Mouse (Mus musculus): ENCODE results near the gene Dync2h1. TPM values are rescaled to one million over a fixed set of nuclear protein-coding genes. Genes with fewer than 3 reads are reported as not detected.
A peak's percentile ranks its signal among the peaks of the same experiment; 100 is the strongest.

Gene Dync2h1
- total and polyA plus RNA-seq, 2 experiments from 2014 or later, result 13.0 to 14.5 TPM

DNA sequence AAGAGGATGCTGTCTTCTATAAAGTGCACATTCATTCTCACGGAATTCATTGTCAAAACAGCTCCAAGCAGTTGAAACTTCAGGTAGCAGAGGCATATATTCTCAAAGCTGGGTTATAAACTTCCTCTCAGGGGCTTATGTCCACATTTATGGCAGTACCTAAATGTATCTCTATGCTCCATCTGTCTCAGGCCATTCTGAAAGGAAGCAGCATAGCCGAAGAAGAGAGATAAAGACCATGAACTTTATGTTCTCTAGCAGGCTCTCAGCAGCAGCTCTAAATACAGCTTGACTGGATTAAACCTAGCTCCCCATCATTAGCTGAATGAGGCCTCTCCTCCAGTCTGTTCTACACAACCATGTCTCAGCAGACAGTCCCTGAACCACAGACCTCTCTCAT is 29.9 kb downstream of the Dync2h1 start:
- peaks cover 23% of the 10 kb centered on the region for H3K36me3 ChIP-seq (ENCODE audit: insufficient read depth, low read length)
- 96% methylated on average over 2 of the region's 2 CpGs for WGBS

DNA sequence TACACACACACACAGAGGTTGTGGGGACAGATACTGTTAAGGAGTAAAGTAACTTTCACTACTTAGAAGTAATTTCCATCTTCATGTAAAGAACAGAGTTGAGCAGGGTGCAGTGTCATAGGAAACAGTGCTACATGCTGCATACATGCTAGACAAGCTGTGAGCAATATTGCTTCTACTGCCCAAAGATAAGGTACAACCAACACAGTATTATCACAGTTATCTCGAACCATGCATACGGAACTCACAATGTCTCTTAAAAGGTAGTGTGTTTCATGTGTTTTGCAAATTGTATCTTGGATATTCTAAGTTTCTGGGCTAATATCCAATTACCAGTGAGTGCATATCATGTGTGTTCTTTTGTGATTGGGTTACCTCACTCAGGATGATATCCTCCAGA is 61.4 kb downstream of the Dync2h1 start:
- Histone ChIP-seq H3K9ac (replicated peaks; ENCODE audit: low read length) (no peak overlapping the region), H3K4me3 (ENCODE audit: low read length) (no peak overlapping the region), H3K9me3 (ENCODE audit: low read length) (no peaks in the 10 kb centered on the region), H3K4me2 (ENCODE audit: low read depth, low read length) (no peak overlapping the region), H3K27ac (no peak overlapping the region), H3K36me3 (ENCODE audit: insufficient read depth, low read length) (no peaks in the 10 kb centered on the region), H3K4me1 (ENCODE audit: insufficient read depth, low read length) (no peaks in the 10 kb centered on the region), H3K27me3 (ENCODE audit: insufficient read depth, low read length) (no peaks in the 10 kb centered on the region)
- ATAC-seq, result no peak
- 99% methylated on average over 2 of the region's 2 CpGs for WGBS
- TF ChIP-seq CTCF (IDR thresholded peaks at IDR 0.05; ENCODE audit: low read depth), result no peak
- DNase-seq (ENCODE audit: low spot score), result no peak

More for the DNA sequence above, 29.9 kb downstream of the Dync2h1 start:
- H3K9me3 ChIP-seq (ENCODE audit: low read length), result no peaks in the 10 kb centered on the region
- no peak overlapping the region for H3K27ac ChIP-seq
- no peak overlapping the region for H3K4me3 ChIP-seq (ENCODE audit: low read length)
- no peaks in the 10 kb centered on the region for H3K27me3 ChIP-seq (ENCODE audit: insufficient read depth, low read length)
- DNase-seq (ENCODE audit: low spot score) (no peak), ATAC-seq (no peak)
- no peak overlapping the region for H3K4me2 ChIP-seq (ENCODE audit: low read depth, low read length)
- no peaks in the 10 kb centered on the region for H3K4me1 ChIP-seq (ENCODE audit: insufficient read depth, low read length)
- no peak overlapping the region for H3K9ac ChIP-seq (replicated peaks; ENCODE audit: low read length)
- no peak for TF ChIP-seq CTCF (IDR thresholded peaks at IDR 0.05; ENCODE audit: low read depth)

DNA sequence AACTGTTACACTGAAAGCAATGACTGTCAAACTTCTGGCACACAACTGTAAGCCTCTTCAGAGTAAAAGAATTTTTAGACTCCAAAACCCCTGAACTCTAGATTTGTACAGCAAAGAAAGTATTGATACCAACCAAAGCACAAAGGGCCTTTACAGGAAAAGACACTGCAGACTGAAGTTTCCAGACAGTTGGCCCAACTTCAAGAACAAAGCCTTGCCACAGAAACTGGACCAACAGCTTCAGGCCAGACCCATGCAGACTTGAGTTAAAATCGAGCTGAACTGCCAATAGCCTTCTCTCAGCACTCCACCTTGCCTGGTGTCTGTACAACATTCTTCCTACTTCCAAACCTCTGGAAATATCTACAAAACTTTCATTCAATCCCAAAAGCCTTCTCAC is 74.1 kb downstream of the Dync2h1 start:
- no peak for TF ChIP-seq CTCF (IDR thresholded peaks at IDR 0.05; ENCODE audit: low read depth)
- Histone ChIP-seq H3K4me2 (ENCODE audit: low read depth, low read length) (no peak overlapping the region), H3K4me3 (ENCODE audit: low read length) (no peak overlapping the region), H3K9me3 (ENCODE audit: low read length) (no peaks in the 10 kb centered on the region), H3K27ac (no peak overlapping the region), H3K27me3 (ENCODE audit: insufficient read depth, low read length) (no peaks in the 10 kb centered on the region), H3K9ac (replicated peaks; ENCODE audit: low read length) (no peak overlapping the region), H3K36me3 (ENCODE audit: insufficient read depth, low read length) (no peaks in the 10 kb centered on the region; the same call in 1 of the 2 replicates), H3K4me1 (ENCODE audit: insufficient read depth, low read length) (no peaks in the 10 kb centered on the region)
- DNase-seq (ENCODE audit: low spot score) (no peak), ATAC-seq (no peak)
- WGBS, result 85% methylated on average over 1 of the region's 1 CpGs

DNA sequence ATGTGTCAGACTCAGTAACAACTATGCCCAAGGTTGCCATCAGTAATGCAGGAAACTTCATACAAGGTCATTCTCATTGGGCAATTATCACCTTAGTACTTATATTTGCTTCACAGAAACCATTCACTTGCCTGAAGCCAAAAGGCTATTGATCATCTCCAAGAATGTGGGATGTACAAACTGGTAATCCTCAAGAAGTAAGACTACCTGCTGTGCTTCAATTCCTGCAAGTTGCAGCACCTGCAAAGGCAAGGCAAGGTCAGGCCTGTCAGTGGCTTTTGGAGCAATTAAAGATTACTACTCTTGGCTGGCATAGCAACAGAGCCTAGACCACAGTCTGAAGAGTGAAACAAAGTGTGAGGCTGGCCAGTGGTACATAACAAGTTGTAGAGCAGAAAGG is 82.9 kb downstream of the Dync2h1 start:
- H3K9ac ChIP-seq (replicated peaks; ENCODE audit: low read length), result no peak overlapping the region

DNA sequence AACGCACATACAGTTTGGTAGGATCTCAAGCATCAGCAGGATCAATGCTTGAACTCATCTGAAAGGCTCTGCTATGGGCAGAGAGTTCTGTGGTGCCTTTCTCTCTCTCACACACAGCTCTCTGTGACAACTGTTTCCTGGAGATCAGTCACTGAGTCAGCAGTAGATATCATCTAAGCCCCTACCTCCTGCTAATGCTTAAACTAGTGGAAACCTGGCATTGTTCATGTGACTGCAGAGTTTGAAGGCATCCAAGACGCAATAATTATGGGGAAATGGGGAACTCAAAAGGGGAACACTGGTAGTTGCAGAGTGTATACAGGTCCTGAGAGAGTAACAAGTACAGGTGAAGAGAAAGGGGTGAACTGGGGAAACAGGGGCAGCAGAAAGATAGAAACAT is 109.6 kb downstream of the Dync2h1 start:
- H3K4me2 ChIP-seq (ENCODE audit: low read depth, low read length), result no peak overlapping the region
- no peak for TF ChIP-seq CTCF (IDR thresholded peaks at IDR 0.05; ENCODE audit: low read depth)
- ATAC-seq, result no peak
- DNase-seq (ENCODE audit: low spot score), result no peak
- no peak overlapping the region for H3K9ac ChIP-seq (replicated peaks; ENCODE audit: low read length)
- H3K27ac ChIP-seq, result no peak overlapping the region
- no peaks in the 10 kb centered on the region for H3K9me3 ChIP-seq (ENCODE audit: low read length)
- H3K36me3 ChIP-seq (ENCODE audit: insufficient read depth, low read length), result peaks cover 28% of the 10 kb centered on the region
- H3K27me3 ChIP-seq (ENCODE audit: insufficient read depth, low read length), result no peaks in the 10 kb centered on the region
- H3K4me3 ChIP-seq (ENCODE audit: low read length), result no peak overlapping the region
- H3K4me1 ChIP-seq (ENCODE audit: insufficient read depth, low read length), result no peaks in the 10 kb centered on the region
- 99% methylated on average over 2 of the region's 2 CpGs for WGBS

More for the DNA sequence above, 82.9 kb downstream of the Dync2h1 start:
- DNase-seq (ENCODE audit: low spot score) (no peak), ATAC-seq (no peak)
- no peak overlapping the region for H3K27ac ChIP-seq
- H3K27me3 ChIP-seq (ENCODE audit: insufficient read depth, low read length), result no peaks in the 10 kb centered on the region
- H3K36me3 ChIP-seq (ENCODE audit: insufficient read depth, low read length), result no peaks in the 10 kb centered on the region; the same call in 1 of the 2 replicates
- TF ChIP-seq CTCF (IDR thresholded peaks at IDR 0.05; ENCODE audit: low read depth), result no peak
- no peak overlapping the region for H3K4me2 ChIP-seq (ENCODE audit: low read depth, low read length)
- H3K9me3 ChIP-seq (ENCODE audit: low read length), result no peaks in the 10 kb centered on the region
- no peak overlapping the region for H3K4me3 ChIP-seq (ENCODE audit: low read length)
- H3K4me1 ChIP-seq (ENCODE audit: insufficient read depth, low read length), result no peaks in the 10 kb centered on the region

DNA sequence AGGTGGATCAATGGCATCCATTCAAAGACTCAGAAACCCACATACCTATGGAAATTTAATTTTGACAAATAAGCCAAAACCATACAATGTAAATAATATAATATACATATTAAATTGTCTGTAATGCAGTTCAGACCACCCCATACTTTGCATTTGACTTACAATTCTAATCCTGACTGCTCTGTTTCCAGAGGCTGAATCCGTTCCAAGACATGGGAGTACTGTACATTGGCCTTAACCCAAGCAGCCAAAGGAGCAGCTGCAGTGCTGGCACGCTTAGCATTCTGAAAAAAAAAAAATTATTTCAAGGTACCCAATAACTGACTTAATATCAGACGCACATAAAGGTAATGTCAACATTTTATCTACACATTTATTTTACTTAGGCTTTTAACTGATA is 113.4 kb downstream of the Dync2h1 start:
- Histone ChIP-seq H3K4me3 (ENCODE audit: low read length) (no peak overlapping the region), H3K4me1 (ENCODE audit: insufficient read depth, low read length) (no peaks in the 10 kb centered on the region), H3K27me3 (ENCODE audit: insufficient read depth, low read length) (no peaks in the 10 kb centered on the region), H3K36me3 (ENCODE audit: insufficient read depth, low read length) (peaks cover 11% of the 10 kb centered on the region; the same call in 1 of the 2 replicates), H3K9ac (replicated peaks; ENCODE audit: low read length) (no peak overlapping the region), H3K4me2 (ENCODE audit: low read depth, low read length) (no peak overlapping the region), H3K27ac (no peak overlapping the region), H3K9me3 (ENCODE audit: low read length) (no peaks in the 10 kb centered on the region)
- TF ChIP-seq CTCF (IDR thresholded peaks at IDR 0.05; ENCODE audit: low read depth), result no peak
- DNase-seq (ENCODE audit: low spot score) (peak; percentile 64), ATAC-seq (no peak)
- 60% methylated on average over 3 of the region's 3 CpGs for WGBS

DNA sequence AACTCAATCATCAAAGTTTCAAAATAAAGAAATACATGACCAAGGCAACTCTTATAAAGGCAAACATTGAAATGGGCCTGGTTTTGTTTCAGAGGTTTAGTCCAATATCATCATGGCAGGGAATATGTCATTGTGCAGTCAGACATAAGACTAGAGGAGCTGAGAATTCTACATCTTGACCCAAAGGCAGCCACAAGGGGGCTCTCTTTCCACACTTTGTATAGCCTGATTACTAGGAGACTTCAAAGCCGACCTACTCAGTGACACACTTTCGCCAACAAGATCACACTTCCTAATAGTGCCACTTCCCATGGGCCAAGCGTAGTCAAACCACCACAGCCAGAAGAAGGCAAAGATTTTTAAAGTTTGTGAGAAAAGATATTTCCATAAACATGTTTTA is 133.7 kb downstream of the Dync2h1 start:
- Histone ChIP-seq H3K4me2 (ENCODE audit: low read depth, low read length) (no peak overlapping the region), H3K27me3 (ENCODE audit: insufficient read depth, low read length) (no peaks in the 10 kb centered on the region), H3K9ac (replicated peaks; ENCODE audit: low read length) (no peak overlapping the region), H3K27ac (no peak overlapping the region), H3K36me3 (ENCODE audit: insufficient read depth, low read length) (no peaks in the 10 kb centered on the region; the same call in 1 of the 2 replicates), H3K9me3 (ENCODE audit: low read length) (no peaks in the 10 kb centered on the region), H3K4me3 (ENCODE audit: low read length) (no peak overlapping the region), H3K4me1 (ENCODE audit: insufficient read depth, low read length) (no peaks in the 10 kb centered on the region)
- DNase-seq (ENCODE audit: low spot score) (peak; percentile 48), ATAC-seq (no peak)
- WGBS, result 77% methylated on average over 3 of the region's 3 CpGs
- no peak; the same call in 1 of the 2 replicates for TF ChIP-seq CTCF (IDR thresholded peaks at IDR 0.05; ENCODE audit: low read depth)
